Mouse (Mus musculus): Measurements from ENCODE around the gene Max.

Gene Max

DNA sequence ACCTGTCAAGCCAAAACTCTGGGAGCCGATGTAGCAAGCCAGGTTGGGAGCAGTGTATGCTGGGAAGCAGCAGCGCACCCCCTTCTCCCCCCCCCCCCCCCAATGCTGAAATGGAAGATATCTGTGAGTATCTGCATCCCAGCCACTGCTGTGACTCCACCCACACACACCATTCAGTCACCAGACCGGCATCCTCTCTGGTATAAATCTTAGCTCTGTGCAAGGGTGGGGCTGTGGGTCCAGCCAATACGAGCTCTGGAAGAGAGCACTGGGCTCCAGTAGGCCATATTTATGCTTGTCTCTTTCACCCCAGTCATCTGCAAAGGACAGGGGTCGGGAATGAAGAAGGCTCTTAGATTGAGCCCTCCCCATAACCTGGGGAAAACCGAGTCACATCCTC lies 41.6 kb downstream of the Max start:
- DNase-seq (ENCODE audit: low read depth), result no peak

DNA sequence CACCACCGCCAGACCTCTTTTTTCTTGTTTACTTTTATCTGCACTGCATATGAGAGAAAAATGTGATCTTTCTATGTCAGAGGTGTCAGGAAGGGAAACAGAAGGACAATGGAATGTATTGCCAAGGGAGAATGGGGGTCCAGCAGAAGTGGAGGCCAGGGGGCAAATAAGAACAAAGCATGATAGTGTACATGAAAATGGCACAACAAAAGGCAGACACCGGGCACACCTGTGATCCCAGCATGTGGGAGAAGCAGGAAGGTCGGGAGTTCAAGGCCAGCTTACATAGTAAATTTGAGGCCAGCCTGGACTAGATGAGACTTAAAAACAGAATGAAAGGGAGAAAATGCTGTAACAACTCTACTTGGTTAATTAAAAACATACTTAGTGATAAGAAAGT lies 43.1 kb downstream of the Max start:
- no peak for DNase-seq (ENCODE audit: low read depth)

DNA sequence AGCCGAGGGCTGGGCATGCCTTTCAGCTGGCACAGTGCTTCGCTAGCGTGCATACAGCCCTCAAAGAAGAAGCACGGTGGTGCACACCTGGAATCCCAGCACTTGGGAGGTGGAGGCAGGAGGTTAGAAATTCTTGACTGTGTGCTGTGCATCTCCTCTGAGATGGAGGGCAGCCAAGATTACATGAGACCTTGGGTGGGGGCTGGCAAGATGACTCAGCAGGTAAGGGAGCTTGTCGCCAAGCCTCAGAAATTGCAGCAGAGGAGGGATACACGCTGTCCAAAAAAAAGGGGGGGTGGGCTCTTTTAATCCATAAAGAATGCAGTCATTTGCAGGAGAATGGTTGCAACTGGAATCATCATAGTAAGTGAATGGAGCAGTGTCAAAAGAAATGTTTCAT lies 43.9 kb downstream of the Max start:
- no peak for DNase-seq (ENCODE audit: low read depth)

DNA sequence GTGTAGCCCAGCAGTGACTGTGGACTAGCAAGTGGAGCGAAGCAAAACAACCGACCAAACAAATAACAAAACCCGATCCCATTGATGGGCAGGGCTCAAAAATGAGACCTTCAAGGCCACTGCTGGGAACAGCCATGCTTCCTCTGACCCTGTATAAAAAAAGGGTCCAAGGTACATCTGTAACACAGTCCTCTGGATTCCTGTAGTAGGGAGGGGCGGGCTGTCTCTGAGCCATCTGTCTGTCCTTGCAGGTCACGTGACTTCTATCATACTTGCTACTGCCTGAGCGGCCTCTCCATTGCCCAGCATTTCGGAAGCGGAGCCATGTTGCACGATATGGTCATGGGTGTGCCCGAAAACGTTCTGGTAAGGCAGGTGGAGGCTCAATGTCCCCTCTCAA lies 45.8 kb downstream of the Max start:
- DNase-seq (ENCODE audit: low read depth), result no peak

DNA sequence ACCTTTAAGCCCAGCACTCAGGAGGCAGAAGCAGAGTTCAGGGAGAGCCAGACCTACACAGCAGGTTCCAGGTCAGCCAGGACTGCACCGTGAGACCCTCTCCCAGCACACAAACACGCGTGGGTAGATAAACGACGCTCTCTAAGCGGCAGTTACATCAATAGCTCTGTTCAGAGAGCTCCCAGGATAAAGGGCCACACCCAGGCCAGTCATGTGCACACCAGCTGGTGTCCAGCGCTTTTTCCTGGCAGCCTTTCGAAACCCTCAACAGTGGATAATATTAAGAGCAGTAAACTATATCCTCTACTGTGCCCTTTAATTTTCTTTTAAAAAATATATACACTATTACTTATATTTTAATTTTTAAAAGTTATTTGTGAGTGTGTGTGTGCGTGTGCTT lies 49.8 kb downstream of the Max start:
- no peak for DNase-seq (ENCODE audit: low read depth)

DNA sequence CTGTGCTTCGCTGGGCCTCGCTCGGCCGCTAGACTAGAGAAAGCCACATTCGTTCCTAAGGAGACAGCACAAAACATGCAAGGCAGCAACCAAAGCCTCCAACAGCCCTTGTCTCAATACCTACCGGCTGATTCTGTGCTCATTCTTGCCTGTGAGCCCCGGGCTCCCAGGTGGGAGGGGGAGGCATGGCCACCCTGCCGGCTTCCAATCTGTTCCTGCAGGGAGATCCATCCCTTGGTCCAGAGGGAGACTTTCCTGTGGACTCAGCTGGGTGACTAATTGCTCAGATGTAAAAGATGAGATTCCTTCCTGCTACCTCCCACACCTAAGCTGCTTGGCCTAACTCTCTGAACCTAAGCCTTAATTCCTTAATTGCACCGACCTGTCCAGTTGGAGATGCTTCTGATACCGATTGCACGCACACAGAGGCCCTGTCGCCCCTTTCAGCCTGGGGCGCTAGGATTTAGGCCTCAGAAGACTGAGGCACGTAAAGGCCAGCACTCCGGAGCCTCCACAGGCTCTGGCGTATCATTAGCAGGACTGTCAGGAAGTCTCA lies 50.8 kb downstream of the Max start:
- DNase-seq (ENCODE audit: low read depth), result no peak

DNA sequence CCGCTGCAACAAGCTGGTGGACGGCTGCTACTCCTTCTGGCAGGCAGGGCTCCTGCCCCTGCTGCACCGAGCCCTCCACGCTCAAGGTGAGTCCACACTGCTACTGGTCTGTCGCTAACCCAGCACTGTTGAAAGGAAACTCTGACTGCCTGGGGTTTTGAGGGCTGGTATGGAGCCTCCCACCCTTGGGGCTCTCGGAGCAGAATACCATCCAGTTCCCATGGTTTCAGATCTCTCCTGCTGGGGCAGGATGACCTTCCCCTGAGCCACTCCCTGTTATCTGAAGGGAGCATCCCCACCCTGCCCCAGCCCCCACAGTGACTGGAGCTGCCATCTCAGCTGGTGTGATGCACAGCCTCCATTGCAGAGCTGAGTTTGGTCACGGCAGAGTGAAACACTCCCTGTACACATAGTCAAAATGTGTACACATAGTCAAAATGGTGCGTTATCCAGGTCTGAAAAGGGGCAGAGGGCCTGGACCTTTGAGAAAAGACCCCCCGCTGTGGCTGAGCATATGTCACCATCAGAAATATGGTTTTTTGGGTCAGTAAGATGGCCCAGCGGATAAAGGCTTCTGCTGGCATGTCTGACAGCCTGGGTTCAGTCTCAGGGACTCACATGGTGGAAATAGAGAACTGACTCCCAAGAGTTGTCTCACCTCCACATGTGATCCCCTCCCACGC lies 51.6 kb downstream of the Max start:
- peak; percentile 63 for DNase-seq (ENCODE audit: low read depth)

DNA sequence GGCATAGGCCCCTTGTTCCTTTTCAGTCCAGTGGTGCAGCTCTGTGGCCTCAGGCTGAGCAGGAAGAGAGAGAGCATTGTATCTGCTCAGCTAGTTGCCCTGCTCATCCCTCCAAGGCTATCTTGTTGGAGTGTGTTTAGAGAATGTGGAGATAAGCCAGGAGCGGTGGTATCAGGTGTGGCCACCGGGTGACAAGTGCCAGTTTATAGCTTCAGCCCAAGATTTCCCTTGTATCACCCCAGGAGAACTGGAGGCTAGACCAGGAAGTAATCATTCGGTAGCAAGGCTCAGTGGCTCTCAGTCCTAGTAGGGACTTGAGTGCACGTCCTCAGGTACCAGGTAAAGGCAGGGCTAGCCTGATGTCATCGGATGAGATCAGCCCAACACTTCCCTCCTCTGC lies 52.8 kb downstream of the Max start:
- peak; percentile 76 for DNase-seq (ENCODE audit: low read depth)

DNA sequence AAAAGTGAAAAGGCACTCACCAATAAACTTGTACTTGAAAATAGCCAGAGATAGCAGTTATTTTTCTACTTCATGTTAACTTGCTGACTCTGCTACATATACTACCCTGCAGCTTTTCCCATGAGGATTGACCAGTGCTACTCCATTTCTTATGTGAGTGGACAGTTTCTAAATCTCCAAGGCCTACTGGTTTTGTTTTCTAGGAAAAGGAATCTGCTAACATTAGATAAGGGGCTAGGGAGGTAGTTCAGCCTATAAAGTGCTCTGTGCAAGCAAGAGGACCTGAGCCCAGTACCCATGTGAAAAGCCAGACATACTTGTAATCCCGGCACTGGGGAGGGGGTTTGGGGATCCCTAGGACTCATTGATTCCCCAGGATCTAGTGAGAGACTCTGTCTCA lies 55.7 kb downstream of the Max start:
- no peak for DNase-seq (ENCODE audit: low read depth)

DNA sequence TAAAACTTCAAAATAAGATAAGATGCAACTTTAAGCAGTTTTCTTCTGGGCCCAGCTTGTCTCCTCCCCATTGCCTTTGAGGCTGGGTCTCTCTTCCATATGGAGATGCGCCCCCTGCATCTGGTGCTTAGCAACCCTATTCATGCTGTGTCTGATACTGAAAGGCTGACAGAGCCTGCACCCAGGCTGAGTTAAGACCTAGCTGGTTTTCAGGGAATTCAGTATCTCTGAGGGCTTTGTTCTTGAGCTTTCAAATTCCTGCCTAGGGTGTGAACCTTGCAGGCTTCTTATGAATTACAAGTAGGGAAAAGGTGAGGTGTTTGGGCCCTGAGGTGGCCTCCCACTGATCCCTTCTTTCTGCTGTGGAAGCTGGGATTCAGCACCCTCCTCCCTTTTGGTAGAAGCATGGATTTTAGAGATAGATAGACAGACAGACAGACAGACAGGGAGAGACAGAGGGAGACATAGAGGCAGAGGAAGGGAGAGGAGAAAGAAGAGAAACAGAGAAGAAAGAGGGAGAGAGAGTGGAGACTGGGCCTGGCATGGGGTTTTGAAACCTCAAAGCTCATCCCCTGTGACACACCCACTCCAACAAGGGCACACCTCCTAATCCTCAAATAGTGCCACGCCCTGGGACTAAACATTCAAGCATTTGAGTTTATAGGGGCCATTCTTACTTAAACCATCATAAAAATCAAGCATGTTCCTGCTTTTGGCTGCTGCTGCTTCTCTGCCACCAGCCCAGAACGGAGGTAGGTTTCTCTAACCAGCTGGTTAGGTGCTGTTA lies 60.3 kb downstream of the Max start:
- DNase-seq (ENCODE audit: low read depth), result no peak

DNA sequence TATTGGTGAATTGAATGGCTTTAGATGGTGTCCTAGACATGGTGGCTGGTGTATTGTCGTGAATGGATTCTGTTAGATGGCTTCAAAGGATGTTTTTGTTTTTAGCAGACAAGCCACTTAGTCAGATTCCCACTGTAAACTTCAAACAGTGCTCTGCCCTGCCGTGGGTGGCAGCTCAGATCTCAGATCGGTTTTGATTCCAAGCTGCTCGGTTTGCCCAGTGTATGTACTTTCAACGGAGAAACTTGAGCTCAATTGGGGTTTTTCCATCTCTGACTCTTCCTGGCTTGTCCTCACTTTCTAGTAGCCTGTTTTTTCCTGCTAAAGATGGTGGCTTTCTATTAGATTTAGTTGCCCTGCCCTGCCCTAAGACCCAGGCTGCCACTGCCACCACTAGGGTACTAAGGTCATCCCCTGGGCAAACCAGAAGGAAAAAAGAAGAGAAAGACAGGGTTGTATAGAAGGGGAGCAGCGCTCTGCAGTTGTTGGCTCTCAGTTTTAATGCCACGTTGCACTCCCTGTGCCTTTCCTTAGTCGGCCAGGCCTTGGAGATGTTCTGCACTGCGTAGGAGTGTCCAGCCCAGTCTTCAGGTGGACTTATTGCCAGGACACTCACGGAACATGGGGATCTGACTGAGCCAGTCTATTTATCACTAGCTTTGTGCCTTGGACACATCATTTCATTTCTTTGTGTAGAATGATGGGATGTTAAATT lies 62.6 kb downstream of the Max start:
- DNase-seq (ENCODE audit: low read depth), result no peak

DNA sequence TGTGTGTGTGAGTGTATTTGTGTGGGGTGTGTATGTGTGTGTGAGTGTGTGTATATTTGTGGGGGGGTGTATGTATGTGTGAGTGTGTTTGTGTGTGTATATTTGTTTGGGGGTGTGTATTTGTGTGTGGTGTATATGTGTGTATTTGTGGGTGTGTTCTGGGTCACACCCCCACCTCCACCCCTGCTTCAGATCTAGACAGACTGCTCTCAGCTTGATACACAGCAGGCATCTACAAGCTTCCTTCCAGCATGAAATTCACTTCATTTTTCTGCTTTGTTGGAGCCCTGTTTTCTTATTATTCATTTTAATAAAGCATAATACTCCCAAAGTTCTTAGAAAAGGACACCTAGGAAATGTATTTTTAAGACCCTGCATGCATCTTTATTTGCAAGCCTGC lies 63.9 kb downstream of the Max start:
- DNase-seq (ENCODE audit: low read depth), result no peak

DNA sequence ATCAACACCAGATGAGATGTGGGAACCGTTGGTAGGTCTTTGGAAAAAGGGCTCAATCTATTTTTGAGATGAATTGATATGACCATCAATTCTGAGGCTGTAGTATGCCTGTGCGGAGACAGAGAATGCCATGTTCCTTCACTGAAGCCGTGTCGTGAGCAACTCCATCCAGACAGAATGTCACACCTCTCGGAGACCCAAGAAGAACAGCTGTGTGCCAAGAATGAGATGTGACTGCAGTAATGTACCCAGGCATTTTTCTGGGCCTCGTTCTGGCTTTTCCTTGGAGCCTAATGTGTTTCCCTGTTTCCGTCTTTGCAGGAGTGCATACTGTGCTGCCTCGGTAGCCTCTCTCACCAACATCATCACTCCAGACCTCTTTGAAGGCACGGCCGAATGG lies 65.0 kb downstream of the Max start:
- DNase-seq (ENCODE audit: low read depth), result no peak

DNA sequence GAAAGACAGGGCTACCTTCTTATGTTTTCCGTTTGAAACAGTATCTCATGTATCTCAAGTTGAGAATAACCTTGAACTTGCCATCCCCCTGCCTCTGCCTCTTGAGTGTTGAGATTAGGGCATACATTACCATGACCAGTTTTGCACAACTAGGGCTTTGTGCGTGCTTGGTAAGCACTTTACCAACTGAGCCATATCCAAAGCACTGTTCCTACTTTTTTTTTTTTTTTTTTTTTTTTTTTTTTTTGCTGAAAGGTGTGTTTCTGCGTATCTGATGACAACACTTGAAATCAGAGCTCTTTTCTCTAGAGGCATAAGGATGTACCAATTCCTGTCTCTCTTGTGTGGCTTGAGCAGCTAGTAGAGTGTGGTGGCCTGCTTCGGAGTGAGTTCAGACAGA lies 65.4 kb downstream of the Max start:
- DNase-seq (ENCODE audit: low read depth), result no peak

DNA sequence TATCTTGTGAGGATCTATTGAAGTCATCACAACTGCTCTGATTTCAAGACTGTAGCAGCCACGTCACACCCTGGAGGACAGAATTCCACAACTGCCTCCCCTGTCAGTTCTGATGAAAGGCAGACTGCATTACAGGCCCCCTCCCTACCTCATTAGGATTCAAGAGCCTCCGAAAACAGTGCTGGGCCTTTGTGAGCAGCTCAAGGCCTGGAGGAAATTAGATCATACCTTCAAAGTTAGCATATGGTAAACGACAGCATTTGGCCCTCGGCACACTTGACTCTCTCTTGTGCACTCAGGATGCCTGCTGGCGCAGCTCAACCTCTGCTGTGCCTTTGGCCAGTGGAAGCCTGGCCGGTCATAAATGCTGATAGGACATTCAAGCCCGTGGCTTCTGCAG lies 66.2 kb downstream of the Max start:
- DNase-seq (ENCODE audit: low read depth), result no peak

DNA sequence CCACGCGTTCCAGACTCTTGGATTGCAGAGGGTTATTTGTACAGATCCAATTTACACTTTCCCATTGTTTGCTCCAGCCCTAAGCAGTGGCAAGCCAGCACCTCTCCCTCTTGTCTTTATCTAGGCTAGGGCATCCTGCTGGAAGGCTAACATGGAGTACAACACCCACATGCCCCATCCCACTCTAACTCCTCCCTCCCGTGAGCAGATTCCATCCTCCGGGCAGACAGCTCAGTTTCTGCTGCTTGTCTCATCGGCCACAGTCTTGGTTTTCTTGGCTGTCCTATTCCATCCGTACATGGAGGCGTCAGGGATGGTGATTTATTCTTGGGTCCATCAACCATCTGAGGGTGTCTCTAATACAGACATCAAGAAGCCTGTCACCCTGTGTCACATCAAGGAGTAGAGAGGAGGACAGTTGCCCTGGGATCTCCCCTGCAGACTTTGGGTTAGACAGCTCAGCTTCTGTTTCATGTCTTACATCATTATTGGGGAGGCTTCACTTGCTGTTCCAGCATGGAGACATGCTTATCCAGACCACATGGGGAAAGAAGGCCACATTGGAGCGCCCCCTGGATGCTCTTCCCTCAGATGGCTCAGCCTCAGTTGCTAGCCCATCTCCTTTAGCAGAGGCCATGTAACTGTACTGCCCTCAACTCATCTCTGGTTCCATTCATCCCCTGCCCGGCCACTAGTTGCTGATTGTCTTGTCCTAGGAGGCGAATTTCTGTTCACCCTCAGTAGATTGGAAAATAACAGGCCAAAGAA lies 67.0 kb downstream of the Max start:
- DNase-seq (ENCODE audit: low read depth), result no peak

DNA sequence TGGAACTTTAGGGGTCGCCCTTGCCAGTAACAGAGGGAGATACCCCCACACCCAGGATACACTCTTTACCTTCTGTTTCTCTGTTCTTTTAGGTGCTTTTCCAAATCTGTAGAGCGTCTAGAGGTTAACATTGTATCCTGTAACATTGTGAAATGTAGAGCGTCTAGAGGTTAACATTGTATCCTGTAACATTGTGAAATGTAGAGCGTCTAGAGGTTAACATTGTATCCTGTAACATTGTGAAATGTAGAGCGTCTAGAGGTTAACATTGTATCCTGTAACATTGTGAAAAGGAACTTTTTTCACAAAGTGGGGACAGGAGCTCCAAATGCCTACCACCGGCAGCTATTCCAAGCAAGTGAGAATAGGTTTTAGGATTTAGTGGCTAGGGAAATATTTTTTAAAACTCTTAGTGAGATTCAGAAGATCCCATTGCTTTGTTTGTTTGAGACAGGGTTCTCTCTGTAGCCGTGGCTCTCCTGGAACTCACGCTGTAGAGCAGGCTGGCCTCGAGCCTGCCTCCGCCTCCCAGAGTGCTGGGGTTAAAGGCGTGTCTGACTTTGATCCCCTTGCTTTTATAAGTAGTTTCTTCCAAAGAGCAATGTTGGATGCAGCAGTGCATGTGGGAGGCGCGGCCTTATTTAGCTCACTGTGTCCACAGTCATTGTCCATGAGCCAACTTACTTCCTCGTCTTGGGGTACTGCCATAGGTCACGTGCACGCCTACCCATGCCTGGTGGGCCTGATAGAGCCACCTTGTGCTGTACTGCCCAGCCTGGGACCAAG lies 68.9 kb downstream of the Max start:
- no peak for DNase-seq (ENCODE audit: low read depth)

DNA sequence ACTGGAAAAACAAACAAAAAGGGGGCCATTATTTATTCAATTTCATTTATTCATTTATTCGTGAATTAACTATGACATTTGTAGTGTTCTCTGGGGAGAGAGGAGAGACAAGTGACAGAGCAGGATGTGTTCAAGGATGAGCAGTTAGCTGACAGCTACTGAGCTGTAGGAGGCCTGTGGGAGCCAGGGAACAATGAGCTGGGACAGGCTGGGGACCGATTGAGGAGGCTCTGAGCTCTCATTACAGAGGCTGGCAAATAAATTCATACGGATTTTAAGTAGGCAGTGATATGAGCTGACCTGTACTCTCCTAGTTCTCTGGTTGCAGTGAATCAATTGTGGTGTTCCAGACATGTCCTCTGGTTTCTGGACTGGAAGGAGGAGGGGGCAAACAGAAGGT lies 70.8 kb downstream of the Max start:
- DNase-seq (ENCODE audit: low read depth), result no peak

DNA sequence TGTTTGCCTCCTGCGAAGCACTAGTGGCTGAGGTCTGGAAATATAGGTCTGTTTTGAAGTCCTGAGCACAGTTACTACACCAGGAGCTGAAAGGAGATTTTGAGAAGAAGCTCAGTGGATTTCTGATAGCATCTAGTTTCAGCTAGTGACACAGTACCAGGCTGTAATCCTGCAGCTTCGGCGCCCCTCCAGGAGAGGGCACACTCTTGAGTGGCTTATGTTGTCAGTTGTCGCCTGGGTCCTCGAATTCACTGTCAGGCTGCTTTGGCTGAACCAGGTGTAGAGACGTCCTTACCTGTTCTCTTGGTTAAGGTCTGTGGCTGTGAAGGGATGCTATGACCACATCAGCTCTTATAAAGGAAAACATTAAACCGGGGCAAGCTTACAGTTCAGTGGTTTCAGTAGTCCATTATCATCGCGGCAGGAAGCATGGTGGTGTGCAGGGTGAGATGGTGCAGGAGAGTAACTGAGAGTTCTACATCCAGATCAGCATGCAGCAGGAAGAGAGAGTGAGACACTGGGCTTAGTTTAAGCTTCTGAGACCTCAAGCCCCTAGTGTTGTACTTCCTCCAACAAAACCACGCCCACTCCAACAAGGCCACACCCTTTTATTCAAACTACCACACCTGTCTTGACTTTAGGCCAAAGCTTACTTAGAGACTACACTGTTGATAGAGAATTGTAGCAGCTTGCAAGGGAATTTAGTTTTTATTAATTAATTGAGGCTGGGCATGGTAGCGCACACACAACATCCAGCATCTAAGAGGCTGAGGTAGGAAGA lies 72.4 kb downstream of the Max start:
- DNase-seq (ENCODE audit: low read depth), result no peak

DNA sequence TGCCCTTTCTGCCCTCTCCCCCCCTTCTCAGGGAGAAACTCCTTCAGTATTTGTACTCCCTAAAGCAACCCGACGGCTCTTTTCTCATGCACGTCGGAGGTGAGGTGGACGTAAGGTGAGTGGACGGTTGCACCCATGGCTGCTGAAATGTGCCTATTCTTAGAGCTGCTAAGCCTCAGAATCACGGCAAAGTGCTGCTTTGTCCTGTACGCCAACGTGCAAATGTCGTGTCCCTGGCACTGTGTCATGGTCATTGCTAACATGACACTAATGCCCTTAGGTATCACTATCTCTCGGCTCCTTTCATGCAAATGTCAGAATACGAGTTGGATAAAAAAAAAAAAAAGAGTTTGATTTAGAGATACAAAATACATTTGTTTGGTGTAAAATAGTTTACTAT lies 74.1 kb downstream of the Max start:
- no peak for DNase-seq (ENCODE audit: low read depth)
